Mouse (Mus musculus): ENCODE data around the gene P3h4. TPM values are rescaled to one million over a fixed set of nuclear protein-coding genes. Genes with fewer than 3 reads are reported as not detected.
A peak's percentile ranks its signal among the peaks of the same experiment; 100 is the strongest.

P3h4 gene
- polyA plus RNA-seq, 1 experiment, result not detected

DNA sequence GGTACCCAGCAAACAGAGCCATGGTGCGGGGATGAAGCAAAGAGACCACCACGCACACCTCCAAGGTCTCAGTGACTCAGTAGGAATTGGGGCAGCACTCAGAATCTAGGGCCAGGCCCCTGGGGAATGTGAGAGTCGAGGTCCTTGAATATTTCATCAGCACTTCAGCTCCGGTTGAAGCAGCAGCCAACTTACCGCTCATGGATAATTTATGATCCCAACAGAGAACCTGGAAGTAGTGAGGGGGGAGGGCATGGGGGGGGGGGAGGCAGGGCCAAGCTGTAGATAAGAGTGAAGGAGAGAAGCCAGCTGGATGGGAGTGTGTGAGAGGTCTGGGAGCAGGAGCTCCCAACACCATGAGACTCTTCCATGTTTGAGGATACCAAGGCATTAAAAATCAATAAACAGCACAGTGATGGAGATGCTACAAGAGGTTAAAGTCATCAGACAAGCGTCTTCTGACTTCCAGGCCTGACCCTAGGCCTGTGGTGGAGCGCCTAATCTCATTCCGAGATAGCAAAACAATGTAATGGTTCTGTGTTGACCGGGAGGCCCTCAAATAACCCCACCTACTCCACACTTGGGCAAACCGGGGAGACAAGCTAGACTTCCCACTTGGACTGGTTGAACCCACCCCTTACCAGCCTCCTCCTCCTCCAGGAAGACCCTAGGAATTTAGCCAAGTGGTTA, 11.0 kb downstream of the P3h4 start:
- no peak for TF ChIP-seq GATA1 (IDR thresholded peaks at IDR 0.05; ENCODE audit: low read length)
- TF ChIP-seq TAL1 (IDR thresholded peaks at IDR 0.05; ENCODE audit: low read length), result no peak
- Histone ChIP-seq H3K27me3 (ENCODE audit: control insufficient read depth) (no peaks in the 10 kb centered on the region), H3K4me1 (ENCODE audit: control insufficient read depth) (peaks cover 11% of the 10 kb centered on the region), H3K9me3 (ENCODE audit: control insufficient read depth, low read length) (no peaks in the 10 kb centered on the region), H3K4me3 (replicated peaks) (no peak overlapping the region), H3K36me3 (ENCODE audit: control insufficient read depth) (no peaks in the 10 kb centered on the region)

DNA sequence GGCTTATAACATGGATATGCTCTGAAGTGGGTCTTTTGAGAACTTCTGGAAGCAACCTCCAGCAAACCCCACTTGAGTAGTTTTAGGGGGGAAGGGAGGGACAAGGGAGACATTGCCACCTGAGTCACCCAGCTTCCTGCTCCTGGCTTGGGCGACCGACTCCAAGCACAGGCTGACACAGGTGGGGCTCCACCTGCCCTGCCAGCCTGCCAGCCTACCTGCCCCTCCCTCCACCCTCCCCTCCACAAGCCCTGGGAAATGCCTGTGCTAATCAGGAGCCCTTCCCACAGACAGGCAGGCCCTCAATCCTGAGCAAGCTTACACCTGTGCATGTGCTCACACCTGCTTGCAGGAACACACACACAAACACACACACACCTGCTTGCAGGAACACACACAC, 12.0 kb downstream of the P3h4 start:
- Histone ChIP-seq H3K4me3 (replicated peaks) (no peak overlapping the region), H3K27me3 (ENCODE audit: control insufficient read depth) (peaks cover 5% of the 10 kb centered on the region)
- TF ChIP-seq GATA1 (IDR thresholded peaks at IDR 0.05; ENCODE audit: low read length), result no peak
- no peak for TF ChIP-seq TAL1 (IDR thresholded peaks at IDR 0.05; ENCODE audit: low read length)

GRCm38 (mm10) chr11:100402240-100402639, 12.4 kb downstream of the P3h4 start:
- TF ChIP-seq TAL1 (IDR thresholded peaks at IDR 0.05; ENCODE audit: low read length), result no peak
- TF ChIP-seq GATA1 (IDR thresholded peaks at IDR 0.05; ENCODE audit: low read length), result no peak
- Histone ChIP-seq H3K4me1 (ENCODE audit: control insufficient read depth) (peaks cover 20% of the 10 kb centered on the region), H3K36me3 (ENCODE audit: control insufficient read depth) (no peaks in the 10 kb centered on the region), H3K9me3 (ENCODE audit: control insufficient read depth, low read length) (no peaks in the 10 kb centered on the region), H3K4me3 (replicated peaks) (no peak overlapping the region), H3K27me3 (ENCODE audit: control insufficient read depth) (peaks cover 10% of the 10 kb centered on the region)

More for the DNA sequence above, 12.0 kb downstream of the P3h4 start:
- Histone ChIP-seq H3K9me3 (ENCODE audit: control insufficient read depth, low read length) (no peaks in the 10 kb centered on the region), H3K4me1 (ENCODE audit: control insufficient read depth) (peaks cover 15% of the 10 kb centered on the region), H3K36me3 (ENCODE audit: control insufficient read depth) (no peaks in the 10 kb centered on the region)

DNA sequence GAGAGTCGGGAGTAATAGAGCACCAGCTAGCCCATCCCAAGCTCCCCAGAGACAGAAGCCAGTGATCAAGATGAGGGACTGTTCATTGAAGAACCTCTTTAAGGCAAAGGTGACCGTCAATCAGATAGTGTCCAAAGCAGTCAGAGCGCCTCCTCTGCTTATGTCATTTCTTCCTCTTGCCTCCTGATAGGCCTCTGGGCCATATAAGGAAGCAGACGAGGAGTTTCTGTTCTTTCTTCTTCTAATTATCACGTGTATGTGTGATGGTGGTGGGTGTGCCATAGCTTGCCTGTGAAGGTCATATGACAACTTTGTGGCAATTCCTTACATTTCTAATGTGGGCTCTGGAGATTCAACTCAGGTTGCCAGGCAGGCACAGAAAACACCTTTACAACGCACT, 13.8 kb downstream of the P3h4 start:
- H3K4me3 ChIP-seq (replicated peaks), result no peak overlapping the region
- TF ChIP-seq TAL1 (IDR thresholded peaks at IDR 0.05; ENCODE audit: low read length) (no peak), GATA1 (IDR thresholded peaks at IDR 0.05; ENCODE audit: low read length) (no peak)
- H3K27me3 ChIP-seq (ENCODE audit: control insufficient read depth), result peaks cover 24% of the 10 kb centered on the region
- no peaks in the 10 kb centered on the region for H3K9me3 ChIP-seq (ENCODE audit: control insufficient read depth, low read length)
- H3K36me3 ChIP-seq (ENCODE audit: control insufficient read depth), result no peaks in the 10 kb centered on the region
- H3K4me1 ChIP-seq (ENCODE audit: control insufficient read depth), result peaks cover 26% of the 10 kb centered on the region

DNA sequence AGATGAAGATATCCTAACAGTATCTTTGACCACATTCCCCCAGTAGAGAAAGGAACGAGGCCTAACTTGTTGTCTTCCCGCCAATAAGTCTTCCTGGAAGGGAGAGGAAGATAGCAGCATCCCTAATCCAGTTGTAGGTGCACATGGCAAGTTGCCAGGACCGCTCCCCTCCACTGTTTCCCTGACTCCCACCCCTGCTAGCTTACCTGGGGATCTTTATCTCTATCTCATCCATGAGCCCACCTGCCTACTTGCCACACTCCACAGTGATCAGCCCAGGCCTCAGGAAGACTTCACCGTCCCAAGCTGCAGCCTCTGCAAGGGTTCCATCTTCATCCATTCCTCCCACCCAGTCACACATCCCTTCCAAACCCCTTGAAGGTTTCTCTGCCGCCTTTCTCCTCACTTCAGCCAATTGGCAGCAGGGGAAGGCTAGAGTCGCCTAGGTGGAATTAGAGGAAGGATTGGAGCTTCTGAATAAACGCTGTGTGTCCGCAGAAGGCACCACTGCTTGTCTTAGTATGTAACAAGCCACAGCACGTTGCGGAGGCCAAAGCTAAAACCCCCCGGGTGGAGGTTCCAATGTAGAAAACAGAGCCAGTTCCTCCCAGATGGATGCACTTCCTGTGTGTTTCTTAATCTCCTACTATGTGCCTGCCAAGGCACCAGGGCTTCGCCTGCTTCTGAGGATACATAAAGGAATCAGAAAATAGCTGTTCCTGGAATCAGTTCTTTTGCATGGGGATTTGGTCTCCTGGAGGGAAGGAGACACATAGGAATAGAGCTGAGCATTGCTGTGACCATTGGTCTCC, 14.7 kb downstream of the P3h4 start:
- TF ChIP-seq TAL1 (IDR thresholded peaks at IDR 0.05; ENCODE audit: low read length) (no peak), GATA1 (IDR thresholded peaks at IDR 0.05; ENCODE audit: low read length) (no peak)
- Histone ChIP-seq H3K4me1 (ENCODE audit: control insufficient read depth) (peaks cover 28% of the 10 kb centered on the region), H3K27me3 (ENCODE audit: control insufficient read depth) (peaks cover 33% of the 10 kb centered on the region), H3K9me3 (ENCODE audit: control insufficient read depth, low read length) (no peaks in the 10 kb centered on the region), H3K36me3 (ENCODE audit: control insufficient read depth) (no peaks in the 10 kb centered on the region), H3K4me3 (replicated peaks) (no peak overlapping the region)

DNA sequence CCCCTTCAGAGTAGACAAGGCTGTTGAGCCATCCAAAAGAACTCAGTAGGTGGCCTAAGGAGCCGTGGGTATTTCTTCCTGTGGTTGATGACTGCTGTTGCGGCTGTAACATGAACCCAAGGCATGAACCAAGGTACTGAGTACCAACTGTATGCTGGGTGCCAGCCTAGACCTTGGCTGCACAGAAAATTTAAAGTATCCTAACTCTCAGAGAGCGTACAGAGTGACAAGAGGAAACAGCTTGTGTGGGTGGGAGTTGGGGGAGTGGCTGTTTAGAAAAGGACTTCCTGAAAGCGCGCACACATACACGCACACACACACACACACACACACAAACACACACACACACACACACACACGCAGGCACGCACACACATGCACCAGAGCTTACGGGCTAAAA, 15.3 kb downstream of the P3h4 start:
- Histone ChIP-seq H3K4me3 (replicated peaks) (no peak overlapping the region), H3K27me3 (ENCODE audit: control insufficient read depth) (peaks cover 39% of the 10 kb centered on the region), H3K9me3 (ENCODE audit: control insufficient read depth, low read length) (no peaks in the 10 kb centered on the region), H3K4me1 (ENCODE audit: control insufficient read depth) (peaks cover 28% of the 10 kb centered on the region), H3K36me3 (ENCODE audit: control insufficient read depth) (no peaks in the 10 kb centered on the region)
- TF ChIP-seq GATA1 (IDR thresholded peaks at IDR 0.05; ENCODE audit: low read length) (no peak), TAL1 (IDR thresholded peaks at IDR 0.05; ENCODE audit: low read length) (no peak)

DNA sequence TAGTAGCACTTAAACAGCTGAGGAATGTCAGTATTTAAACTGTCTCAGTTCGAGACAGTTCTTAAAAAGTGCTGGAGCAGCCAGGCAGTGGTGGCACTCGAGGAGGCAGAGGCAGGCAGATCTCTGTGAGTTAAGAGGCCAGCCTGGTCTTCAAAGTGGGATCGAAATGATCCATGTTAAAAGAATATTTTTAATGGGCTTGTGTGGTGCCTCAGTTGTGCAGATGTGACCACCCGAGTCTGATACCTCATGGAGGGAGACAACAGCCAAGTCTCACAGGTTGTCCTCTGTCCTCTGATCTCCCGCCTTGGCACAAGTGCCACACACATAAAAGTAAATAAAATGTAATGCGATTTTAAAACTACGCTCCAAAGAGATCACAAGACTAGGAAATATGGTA, 16.1 kb downstream of the P3h4 start:
- Histone ChIP-seq H3K4me3 (replicated peaks) (no peak overlapping the region), H3K27me3 (ENCODE audit: control insufficient read depth) (peaks cover 46% of the 10 kb centered on the region), H3K4me1 (ENCODE audit: control insufficient read depth) (peaks cover 28% of the 10 kb centered on the region), H3K36me3 (ENCODE audit: control insufficient read depth) (no peaks in the 10 kb centered on the region), H3K9me3 (ENCODE audit: control insufficient read depth, low read length) (no peaks in the 10 kb centered on the region)
- TF ChIP-seq TAL1 (IDR thresholded peaks at IDR 0.05; ENCODE audit: low read length) (no peak), GATA1 (IDR thresholded peaks at IDR 0.05; ENCODE audit: low read length) (no peak)

DNA sequence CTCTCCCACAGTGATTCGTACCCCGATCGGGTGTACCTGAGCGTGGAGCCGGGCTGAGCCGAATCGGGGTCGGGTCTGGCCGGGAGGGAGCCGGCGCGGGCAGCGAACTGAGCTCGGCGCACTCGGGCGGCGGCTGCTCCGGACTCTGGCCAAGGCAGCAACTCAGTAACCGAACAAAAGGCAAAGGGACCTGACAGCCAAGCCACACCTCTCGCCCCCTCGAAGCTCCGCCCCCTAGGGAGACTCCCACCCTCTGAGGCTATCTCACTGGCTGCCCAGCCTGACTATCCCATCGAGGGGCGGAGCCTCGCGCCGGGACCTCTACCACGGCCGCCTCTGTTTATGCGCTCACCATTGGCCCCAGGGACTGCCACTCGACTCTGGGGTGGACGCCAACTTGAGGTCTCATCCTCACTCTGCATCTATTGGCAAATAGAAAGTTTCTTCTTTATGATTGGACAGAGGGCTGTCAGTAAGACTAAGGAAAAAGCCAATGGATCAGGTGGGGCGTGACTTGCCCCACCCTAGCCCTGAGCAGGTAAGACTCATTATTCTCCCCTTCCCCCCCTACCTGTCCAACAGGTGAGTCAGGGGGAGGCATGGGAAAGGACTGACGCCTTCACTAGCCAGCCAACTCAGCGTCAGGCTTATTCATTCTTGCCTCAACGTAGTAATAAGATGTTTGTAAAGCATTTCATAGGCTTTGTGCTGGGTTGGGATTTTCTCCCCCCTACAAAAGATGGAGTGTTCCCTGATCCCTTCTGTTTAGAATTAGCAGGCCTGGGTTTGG, 16.8 kb downstream of the P3h4 start, which contains the start of gene Jup:
Jup (minus strand) TSS at position 164 of the 790 bp plus-strand sequence.
- H3K27me3 ChIP-seq (ENCODE audit: control insufficient read depth), result peaks cover 48% of the 10 kb centered on the region
- no peak for TF ChIP-seq GATA1 (IDR thresholded peaks at IDR 0.05; ENCODE audit: low read length)
- TF ChIP-seq TAL1 (IDR thresholded peaks at IDR 0.05; ENCODE audit: low read length), result no peak
- H3K4me1 ChIP-seq (ENCODE audit: control insufficient read depth), result peaks cover 26% of the 10 kb centered on the region
- H3K9me3 ChIP-seq (ENCODE audit: control insufficient read depth, low read length), result no peaks in the 10 kb centered on the region
- H3K4me3 ChIP-seq (replicated peaks), result peak within 1 kb of the TSS; percentile 57
- no peaks in the 10 kb centered on the region for H3K36me3 ChIP-seq (ENCODE audit: control insufficient read depth)
